Mouse (Mus musculus) thymus, adult 2 months (tissue): ENCODE results near the gene Thrb.

Source experiments
- CTCF ChIP-seq: fragments of 200-500 bp; IDR thresholded peaks from 2 replicates; pipeline ENCODE4 v1.5.1; 2012; ENCODE audit warnings: mild to moderate bottlenecking, control low read depth, low read length, moderate library complexity, borderline replicate concordance; ENCODE audit not compliant: control insufficient read depth, poor library complexity, insufficient read depth; ENCODE audit errors: extremely low read depth
- POLR2A ChIP-seq: fragments of 200-500 bp; IDR thresholded peaks from 2 replicates; pipeline ENCODE4 v1.6.1; 2012; ENCODE audit warnings: mild to moderate bottlenecking, low read length, control low read depth, moderate library complexity; ENCODE audit not compliant: control insufficient read depth, poor library complexity, insufficient read depth; ENCODE audit errors: extremely low read depth

DNA sequence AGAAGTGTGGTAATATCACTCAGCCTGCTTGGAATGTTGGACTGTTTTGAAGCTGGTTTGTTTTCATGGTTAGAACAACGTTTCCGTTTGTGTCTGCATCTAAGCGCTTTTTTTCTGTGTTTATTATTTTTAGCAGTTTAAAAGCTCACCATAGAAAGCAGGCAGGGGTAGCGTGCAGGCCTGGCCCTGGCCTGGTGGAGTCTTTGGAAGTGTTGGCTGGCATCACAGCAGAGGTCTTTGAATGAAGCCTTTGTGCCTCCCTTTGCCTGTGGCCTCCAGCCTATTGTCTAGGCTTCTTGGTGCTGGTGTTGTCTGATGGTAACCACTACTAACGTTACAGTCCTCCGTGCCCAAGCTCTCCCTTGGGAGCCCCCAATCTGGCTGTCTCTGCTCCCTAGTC, 167.3 kb downstream of the Thrb start:
- no peak for TF ChIP-seq CTCF
- TF ChIP-seq POLR2A, result no peak
